Mouse (Mus musculus) kidney, adult 2 months (tissue): ENCODE measurements at regions not wholly inside any gene's neighbourhood (a gene's known extent, or its start where the extent isn't known, plus 50 kb on each side); places are given as distances from the start of the nearest gene placed in this dataset.
A peak's percentile ranks its signal among the peaks of the same experiment; 100 is the strongest.

Experiments
- DNase-seq: peaks from one replicate; pipeline ENCODE4 v3.0.0; 2021
- H3K27ac ChIP-seq: fragments of 200-500 bp; 2 replicates; pipeline ENCODE4 v1.5.1; 2012; ENCODE audit warnings: low read depth, low read length, control low read depth, inconsistent platforms; ENCODE audit not compliant: insufficient read depth
- H3K27me3 ChIP-seq: fragments of 200-500 bp; replicated peaks from 2 replicates; pipeline ENCODE4 v1.6.1; 2012; ENCODE audit warnings: mild to moderate bottlenecking, moderate library complexity, low read length, inconsistent platforms; ENCODE audit not compliant: control insufficient read depth, insufficient read depth
- H3K36me3 ChIP-seq: fragments of 200-500 bp; 2 replicates; pipeline ENCODE4 v1.6.1; 2012; ENCODE audit warnings: mild to moderate bottlenecking, moderate library complexity, low read length, inconsistent platforms; ENCODE audit not compliant: control insufficient read depth, insufficient read depth
- H3K4me1 ChIP-seq: fragments of 200-500 bp; 2 replicates; pipeline ENCODE4 v1.6.1; 2011; ENCODE audit warnings: low read length; ENCODE audit not compliant: control insufficient read depth, insufficient read depth
- H3K4me3 ChIP-seq: fragments of 200-500 bp; 2 replicates; pipeline ENCODE4 v1.5.1; 2011; ENCODE audit warnings: mild to moderate bottlenecking, low read depth, low read length, control low read depth; ENCODE audit not compliant: insufficient read depth
- CTCF ChIP-seq: fragments of 200-500 bp; conservative IDR thresholded peaks from 2 replicates; pipeline ENCODE4 v1.5.1; 2011; ENCODE audit warnings: low read depth, mild to moderate bottlenecking, control low read depth, low read length, moderate library complexity, mixed read lengths; ENCODE audit not compliant: insufficient read depth, insufficient read length
- POLR2A ChIP-seq: fragments of 200-500 bp; IDR thresholded peaks from one replicate; pipeline ENCODE4 v1.6.1; 2011; ENCODE audit warnings: low read depth, low read length, control low read depth
- WGBS: fragments of 180-500 bp; shearing (Covaris S2); methylation state at CpG from one replicate; pipeline ENCODE4 v1.1.7; 2018; 5-methylcytosine and 5-hydroxymethylcytosine counted together

- Histone ChIP-seq H3K36me3 (no peaks in the 10 kb centered on the region), H3K27me3 (no peaks in the 10 kb centered on the region), H3K27ac (no peak overlapping the region), H3K4me1 (no peaks in the 10 kb centered on the region), H3K4me3 (no peak overlapping the region)
- WGBS, result 89% methylated on average over 4 of the region's 4 CpGs
- TF ChIP-seq CTCF, result no peak
- no peak for DNase-seq
Observed at GRCm38 (mm10) chr12:27054411-27054810, 288.0 kb downstream of the Sox11 start.

- TF ChIP-seq CTCF, result no peak
- TF ChIP-seq POLR2A, result no peak
- no peaks in the 10 kb centered on the region for H3K4me1 ChIP-seq
- WGBS, result 54% methylated on average over 2 of the region's 2 CpGs
- H3K36me3 ChIP-seq, result no peaks in the 10 kb centered on the region
- H3K27me3 ChIP-seq, result no peaks in the 10 kb centered on the region; the same call in 1 of the 2 replicates
- DNase-seq, result no peak
- H3K4me3 ChIP-seq, result no peak overlapping the region
- H3K27ac ChIP-seq, result no peak overlapping the region
Observed at GRCm38 (mm10) chr12:27037922-27038321, 304.5 kb downstream of the Sox11 start.

- no peaks in the 10 kb centered on the region for H3K27me3 ChIP-seq
- no peak overlapping the region for H3K4me3 ChIP-seq
- no peaks in the 10 kb centered on the region for H3K36me3 ChIP-seq
- DNase-seq, result no peak
- H3K4me1 ChIP-seq, result no peaks in the 10 kb centered on the region
- 60% methylated on average over 4 of the region's 4 CpGs for WGBS
- no peak overlapping the region for H3K27ac ChIP-seq
- TF ChIP-seq POLR2A (no peak), CTCF (no peak)
Observed at GRCm38 (mm10) chr12:27019751-27020150, 322.6 kb downstream of the Sox11 start.

- Histone ChIP-seq H3K27ac (no peak overlapping the region), H3K4me1 (no peaks in the 10 kb centered on the region), H3K36me3 (no peaks in the 10 kb centered on the region), H3K27me3 (no peaks in the 10 kb centered on the region), H3K4me3 (no peak overlapping the region)
- 35% methylated on average over 7 of the region's 7 CpGs for WGBS
- no peak for TF ChIP-seq POLR2A
- TF ChIP-seq CTCF, result no peak
- DNase-seq, result no peak
Observed at GRCm38 (mm10) chr12:27018366-27018765, 324.0 kb downstream of the Sox11 start.

- Histone ChIP-seq H3K36me3 (no peaks in the 10 kb centered on the region), H3K27ac (no peak overlapping the region), H3K4me3 (no peak overlapping the region), H3K4me1 (no peaks in the 10 kb centered on the region), H3K27me3 (no peaks in the 10 kb centered on the region)
- no peak for DNase-seq
- TF ChIP-seq CTCF (no peak), POLR2A (no peak)
Observed at GRCm38 (mm10) chr12:26999287-26999686, 343.1 kb downstream of the Sox11 start.

- DNase-seq, result peak; percentile 20
Observed at GRCm38 (mm10) chr12:26976284-26977065, 365.9 kb downstream of the Sox11 start.

GRCm38 (mm10) chr12:26972495-26973113, 369.8 kb downstream of the Sox11 start:
- Histone ChIP-seq H3K4me1 (no peaks in the 10 kb centered on the region), H3K27me3 (no peaks in the 10 kb centered on the region)

More at GRCm38 (mm10) chr12:26976284-26977065, 365.9 kb downstream of the Sox11 start:
- Histone ChIP-seq H3K4me1 (no peaks in the 10 kb centered on the region), H3K36me3 (no peaks in the 10 kb centered on the region), H3K4me3 (no peak overlapping the region), H3K27ac (no peak overlapping the region), H3K27me3 (no peaks in the 10 kb centered on the region)
- no peak for TF ChIP-seq CTCF
- TF ChIP-seq POLR2A, result no peak
- WGBS, result 38% methylated on average over 8 of the region's 8 CpGs

More at GRCm38 (mm10) chr12:26972495-26973113, 369.8 kb downstream of the Sox11 start:
- Histone ChIP-seq H3K4me3 (no peak overlapping the region), H3K27ac (no peak overlapping the region), H3K36me3 (no peaks in the 10 kb centered on the region)
- TF ChIP-seq CTCF (no peak), POLR2A (no peak)
- WGBS, result 39% methylated on average over 4 of the region's 4 CpGs
- DNase-seq, result no peak
